Mouse (Mus musculus): ENCODE measurements at regions not wholly inside any gene's neighbourhood (a gene's known extent, or its start where the extent isn't known, plus 50 kb on each side); places are given as distances from the start of the nearest gene placed in this dataset.

- no peak for DNase-seq (ENCODE audit: low spot score)
Observed at GRCm38 (mm10) chr9:35328503-35328902, 60.8 kb downstream of the Rpusd4 start.

GRCm38 (mm10) chr9:35330386-35330785 is 62.7 kb downstream of the Rpusd4 start:
- DNase-seq (ENCODE audit: low spot score), result no peak

- peak; percentile 11 for DNase-seq (ENCODE audit: low spot score)
Observed at GRCm38 (mm10) chr9:35331241-35331680, 63.6 kb downstream of the Rpusd4 start.

GRCm38 (mm10) chr9:35332688-35333630 is 65.3 kb downstream of the Rpusd4 start:
- DNase-seq (ENCODE audit: low spot score), result no peak

GRCm38 (mm10) chr9:35333631-35334005 is 66.0 kb downstream of the Rpusd4 start:
- DNase-seq (ENCODE audit: low spot score), result no peak

GRCm38 (mm10) chr9:35334536-35334935 is 66.9 kb downstream of the Rpusd4 start:
- DNase-seq (ENCODE audit: low spot score), result no peak

GRCm38 (mm10) chr9:35335181-35335580 is 67.5 kb downstream of the Rpusd4 start:
- DNase-seq (ENCODE audit: low spot score), result no peak

- DNase-seq (ENCODE audit: low spot score), result no peak
Observed at GRCm38 (mm10) chr9:35335888-35336700, 68.4 kb downstream of the Rpusd4 start.

- no peak for DNase-seq (ENCODE audit: low spot score)
Observed at GRCm38 (mm10) chr9:35336701-35337055, 69.0 kb downstream of the Rpusd4 start.

- no peak for DNase-seq (ENCODE audit: low spot score)
Observed at GRCm38 (mm10) chr9:35338858-35339257, 71.2 kb downstream of the Rpusd4 start.

- no peak for DNase-seq (ENCODE audit: low spot score)
Observed at GRCm38 (mm10) chr9:35339492-35340262, 72.0 kb downstream of the Rpusd4 start.

- DNase-seq (ENCODE audit: low spot score), result no peak
Observed at GRCm38 (mm10) chr9:35340263-35340573, 72.6 kb downstream of the Rpusd4 start.

- DNase-seq (ENCODE audit: low spot score), result no peak
Observed at GRCm38 (mm10) chr9:35340811-35341210, 73.1 kb downstream of the Rpusd4 start.

GRCm38 (mm10) chr9:35341386-35341785 is 73.7 kb downstream of the Rpusd4 start:
- DNase-seq (ENCODE audit: low spot score), result no peak

- no peak for DNase-seq (ENCODE audit: low spot score)
Observed at GRCm38 (mm10) chr9:35342436-35342835, 74.8 kb downstream of the Rpusd4 start.

- no peak for DNase-seq (ENCODE audit: low spot score)
Observed at GRCm38 (mm10) chr9:35343336-35343735, 75.7 kb downstream of the Rpusd4 start.

- no peak for DNase-seq (ENCODE audit: low spot score)
Observed at GRCm38 (mm10) chr9:35344374-35344773, 76.6 kb upstream of the Cdon start.

- DNase-seq (ENCODE audit: low spot score), result no peak
Observed at GRCm38 (mm10) chr9:35346378-35346777, 74.5 kb upstream of the Cdon start.

GRCm38 (mm10) chr9:35350046-35350552 is 70.8 kb upstream of the Cdon start:
- DNase-seq (ENCODE audit: low spot score), result no peak

- no peak for DNase-seq (ENCODE audit: low spot score)
Observed at GRCm38 (mm10) chr9:35351576-35351975, 69.4 kb upstream of the Cdon start.

GRCm38 (mm10) chr9:35354652-35355130 is 66.2 kb upstream of the Cdon start:
- no peak for DNase-seq (ENCODE audit: low spot score)

GRCm38 (mm10) chr9:35359699-35360098 is 61.2 kb upstream of the Cdon start:
- DNase-seq (ENCODE audit: low spot score), result no peak
